Mouse (Mus musculus) kidney, postnatal 36 days (tissue): ENCODE measurements at regions not wholly inside any gene's neighbourhood (a gene's known extent, or its start where the extent isn't known, plus 50 kb on each side); places are given as distances from the start of the nearest gene placed in this dataset.
"Not testable (repeated sequence)": the region's sequence is repeated elsewhere in the genome, so short reads cannot be mapped to it uniquely, and the experiment has no call there.

Experiments
- DNase-seq, 2 experiments: peaks; one replicate each; pipeline ENCODE4 v3.0.0; 2021 to 2022; ENCODE audit warnings: mixed read lengths in 2 of 2

- peak; percentile 32 to 78 for DNase-seq
Observed at GRCm38 (mm10) chr12:17852138-17852537, 161.5 kb downstream of the Hpcal1 start.

DNA sequence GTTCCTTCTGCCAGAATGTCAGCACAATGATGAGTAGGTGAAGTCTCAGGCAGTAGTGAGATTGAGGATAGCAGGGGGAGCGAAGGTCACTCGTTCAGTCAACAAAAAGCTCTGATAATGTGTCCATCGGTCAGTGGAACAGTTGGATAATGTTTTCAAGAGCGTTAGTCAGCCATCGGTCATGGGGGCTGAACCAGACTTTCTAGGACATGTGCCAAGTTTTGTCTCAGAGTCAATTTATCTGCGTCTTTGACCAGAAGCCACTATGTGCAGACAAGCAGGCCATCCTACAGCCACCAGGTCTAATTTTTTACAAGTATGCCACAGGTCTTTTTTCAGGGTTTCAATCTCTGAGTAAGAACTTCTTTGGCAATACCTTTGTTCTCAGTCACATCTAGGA, 181.8 kb downstream of the Hpcal1 start:
- not testable (repeated sequence) for DNase-seq

DNA sequence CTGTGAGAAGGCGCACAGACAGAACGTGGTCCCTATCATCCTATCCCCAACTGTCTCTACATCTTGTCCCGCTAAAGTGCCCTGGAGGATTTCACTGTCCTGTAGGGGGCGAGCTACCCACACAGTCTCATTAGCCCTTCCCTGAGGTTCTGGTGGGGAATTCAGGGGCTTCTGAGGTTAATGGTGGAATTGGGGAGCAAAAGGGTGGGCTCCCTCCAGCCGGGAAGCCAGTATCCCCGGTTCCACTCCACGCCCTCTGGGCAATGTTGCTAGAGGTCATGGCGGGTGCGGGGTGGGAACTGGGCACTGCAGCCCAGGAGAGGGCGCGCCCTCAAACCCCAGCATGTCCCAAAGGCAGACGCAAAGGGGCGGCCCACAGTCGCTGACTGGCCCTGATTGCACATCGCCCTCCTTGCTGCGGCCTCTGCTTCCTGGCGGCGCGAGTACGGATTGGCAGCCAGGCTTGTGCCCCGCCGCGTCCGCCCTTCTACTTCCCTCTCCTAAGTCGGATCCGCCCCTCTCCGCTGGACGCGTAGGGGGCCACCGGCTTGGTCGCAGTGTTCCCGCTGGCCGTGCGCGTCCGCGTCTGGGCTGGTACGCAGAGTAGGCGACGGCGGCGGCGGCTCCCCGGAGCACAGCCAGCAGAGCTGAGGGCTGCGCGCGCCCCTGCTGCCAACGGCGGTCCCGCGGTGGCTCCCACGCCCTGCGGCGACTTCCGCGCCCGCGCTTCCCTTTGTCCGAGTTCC, 190.9 kb downstream of the Hpcal1 start:
- peak; percentile 91 to 92 for DNase-seq

GRCm38 (mm10) chr12:17882117-17883116, 191.8 kb downstream of the Hpcal1 start:
- DNase-seq = peak in 1 of 2 experiments; percentile 9

DNA sequence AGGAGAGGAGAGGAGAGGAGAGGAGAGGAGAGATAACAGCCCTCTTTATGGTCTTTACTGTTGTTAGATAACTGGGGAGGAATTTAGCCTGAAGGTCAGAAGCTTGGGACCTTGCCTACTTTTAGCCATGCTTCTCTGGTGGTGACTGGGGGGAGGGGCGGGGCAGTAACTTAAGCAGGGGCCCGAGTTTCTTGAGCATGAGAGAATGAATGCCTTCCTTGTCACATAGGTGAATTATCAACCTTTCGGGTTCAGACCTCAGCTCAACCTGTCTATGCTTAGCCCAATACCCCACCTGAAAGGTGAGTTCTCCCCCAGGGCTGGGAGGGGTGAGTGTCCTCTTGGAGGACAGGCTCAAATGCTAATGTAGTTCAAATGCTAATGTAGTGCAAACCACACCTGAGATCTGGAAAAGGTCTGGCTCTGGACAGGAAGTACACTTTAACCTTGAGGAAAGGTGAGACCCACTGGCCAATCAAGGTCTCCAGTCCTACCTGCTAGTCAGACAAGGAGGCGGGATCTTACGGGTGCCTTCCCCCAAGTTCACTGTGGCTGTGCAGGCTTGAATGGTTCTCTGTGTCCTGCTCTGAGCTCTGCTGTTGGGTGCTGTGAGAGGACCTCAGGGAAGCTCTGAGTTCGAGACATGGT, 201.1 kb downstream of the Hpcal1 start:
- not testable (repeated sequence) for DNase-seq

- DNase-seq = not testable (repeated sequence)
Observed at GRCm38 (mm10) chr12:17913058-17913457, 222.4 kb downstream of the Hpcal1 start.
